Mouse (Mus musculus): ENCODE results near the gene Syce2.

GRCm38 (mm10) chr8:84895963-84896362, 24.1 kb downstream of the Syce2 start:
- TF ChIP-seq POLR2A (IDR thresholded peaks at IDR 0.05; ENCODE audit: low read depth, low read length) = no peak
- no peak for TF ChIP-seq TBP (conservative IDR thresholded peaks at IDR 0.05; ENCODE audit: low read depth, low read length)
- TF ChIP-seq USF1 (IDR thresholded peaks at IDR 0.05; ENCODE audit: low read depth, low read length) = no peak
- TF ChIP-seq ZNF384 (IDR thresholded peaks at IDR 0.05; ENCODE audit: low read depth, low read length) = no peak

Data from CH12.LX (cell line).